Mouse (Mus musculus): ENCODE results near the gene Suclg2. TPM values are rescaled to one million over a fixed set of nuclear protein-coding genes. Genes with fewer than 3 reads are reported as not detected.

Suclg2 gene
- total and polyA plus RNA-seq, 2 experiments from 2014 or later, result 79.5 to 105 TPM

GRCm38 (mm10) chr6:95515721-95516120, 202.9 kb downstream of the Suclg2 start:
- DNase-seq (ENCODE audit: low spot score) (no peak), ATAC-seq (ENCODE audit: insufficient read depth, low read depth) (no peak)
- no peak overlapping the region for H3K4me3 ChIP-seq (ENCODE audit: low read depth, low read length)
- no peak overlapping the region for H3K27ac ChIP-seq (ENCODE audit: low read depth)
- no peaks in the 10 kb centered on the region for H3K4me1 ChIP-seq (ENCODE audit: control insufficient read depth, insufficient read depth)
- H3K9me3 ChIP-seq (replicated peaks; ENCODE audit: control insufficient read depth, low read length), result no peaks in the 10 kb centered on the region; the same call in 1 of the 2 replicates
- no peak for TF ChIP-seq CTCF (IDR thresholded peaks at IDR 0.05; ENCODE audit: low read depth)
- no peak for TF ChIP-seq EP300 (IDR thresholded peaks at IDR 0.05; ENCODE audit: low read depth)
- 82% methylated on average over 5 of the region's 5 CpGs for WGBS
- H3K4me2 ChIP-seq (ENCODE audit: low read depth, low read length), result no peak overlapping the region
- H3K36me3 ChIP-seq (replicated peaks; ENCODE audit: control insufficient read depth, insufficient read depth, low read length), result no peaks in the 10 kb centered on the region
- H3K27me3 ChIP-seq (ENCODE audit: control insufficient read depth, insufficient read depth, low read length), result no peaks in the 10 kb centered on the region
- H3K9ac ChIP-seq (replicated peaks; ENCODE audit: low read depth, low read length), result no peak overlapping the region

GRCm38 (mm10) chr6:95514726-95515125, 203.9 kb downstream of the Suclg2 start:
- Histone ChIP-seq H3K9me3 (replicated peaks; ENCODE audit: control insufficient read depth, low read length) (no peaks in the 10 kb centered on the region; the same call in 1 of the 2 replicates), H3K4me2 (ENCODE audit: low read depth, low read length) (no peak overlapping the region), H3K4me1 (ENCODE audit: control insufficient read depth, insufficient read depth) (no peaks in the 10 kb centered on the region), H3K27me3 (ENCODE audit: control insufficient read depth, insufficient read depth, low read length) (no peaks in the 10 kb centered on the region), H3K9ac (replicated peaks; ENCODE audit: low read depth, low read length) (no peak overlapping the region), H3K4me3 (ENCODE audit: low read depth, low read length) (no peak overlapping the region), H3K27ac (ENCODE audit: low read depth) (no peak overlapping the region), H3K36me3 (replicated peaks; ENCODE audit: control insufficient read depth, insufficient read depth, low read length) (no peaks in the 10 kb centered on the region)
- 77% methylated on average over 10 of the region's 10 CpGs for WGBS
- DNase-seq (ENCODE audit: low spot score) (no peak), ATAC-seq (ENCODE audit: insufficient read depth, low read depth) (no peak)
- TF ChIP-seq CTCF (IDR thresholded peaks at IDR 0.05; ENCODE audit: low read depth), result no peak
- TF ChIP-seq EP300 (IDR thresholded peaks at IDR 0.05; ENCODE audit: low read depth), result no peak

DNA sequence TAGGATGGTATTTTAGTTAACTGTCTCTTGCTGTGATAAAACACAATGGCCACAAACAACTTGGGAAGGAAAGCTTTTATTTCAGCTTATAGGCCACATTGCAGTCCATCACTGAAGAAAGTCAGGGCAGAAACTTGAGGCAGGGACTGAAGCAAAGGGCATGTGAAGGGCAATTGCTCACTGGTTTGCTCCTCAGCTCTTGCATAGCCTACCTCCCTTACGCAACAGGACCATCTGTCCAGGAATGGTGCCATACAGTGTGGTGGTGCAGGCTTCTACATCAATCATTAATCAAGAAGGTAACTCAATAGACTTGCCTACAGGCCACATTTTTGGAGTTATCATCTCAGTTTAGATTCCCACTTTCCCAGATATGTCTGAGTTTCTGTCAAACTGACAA, 206.9 kb downstream of the Suclg2 start:
- Histone ChIP-seq H3K27ac (ENCODE audit: low read depth) (no peak overlapping the region), H3K4me3 (ENCODE audit: low read depth, low read length) (no peak overlapping the region), H3K9ac (replicated peaks; ENCODE audit: low read depth, low read length) (no peak overlapping the region), H3K9me3 (replicated peaks; ENCODE audit: control insufficient read depth, low read length) (peaks cover 2% of the 10 kb centered on the region; the same call in 1 of the 2 replicates), H3K4me1 (ENCODE audit: control insufficient read depth, insufficient read depth) (no peaks in the 10 kb centered on the region), H3K36me3 (replicated peaks; ENCODE audit: control insufficient read depth, insufficient read depth, low read length) (no peaks in the 10 kb centered on the region), H3K4me2 (ENCODE audit: low read depth, low read length) (no peak overlapping the region), H3K27me3 (ENCODE audit: control insufficient read depth, insufficient read depth, low read length) (no peaks in the 10 kb centered on the region)
- ATAC-seq (ENCODE audit: insufficient read depth, low read depth) (no peak), DNase-seq (ENCODE audit: low spot score) (no peak)
- TF ChIP-seq CTCF (IDR thresholded peaks at IDR 0.05; ENCODE audit: low read depth), result no peak
- no peak for TF ChIP-seq EP300 (IDR thresholded peaks at IDR 0.05; ENCODE audit: low read depth)
- WGBS, result 88% methylated on average over 1 of the region's 1 CpGs

DNA sequence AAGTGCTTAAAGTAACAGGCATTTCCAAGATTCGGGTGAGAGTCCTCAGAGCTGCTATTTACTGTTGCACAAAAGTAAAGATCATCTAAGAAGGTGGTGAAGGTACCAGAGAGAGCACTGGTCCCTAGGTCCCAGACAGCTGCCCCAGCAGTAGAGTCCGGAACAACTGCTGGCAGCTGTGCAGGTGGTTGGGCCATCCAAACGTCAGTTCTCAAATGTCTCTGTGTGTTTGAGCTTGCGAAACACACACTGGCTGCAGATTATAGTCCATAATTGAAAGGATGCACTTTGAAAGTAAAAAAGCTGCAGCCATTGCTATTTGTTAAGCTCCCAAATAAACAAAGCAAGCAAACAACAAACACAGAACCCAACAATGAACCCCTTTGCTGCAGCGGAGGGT, 217.8 kb downstream of the Suclg2 start:
- H3K9me3 ChIP-seq (replicated peaks; ENCODE audit: control insufficient read depth, low read length), result no peaks in the 10 kb centered on the region
- no peak overlapping the region for H3K4me3 ChIP-seq (ENCODE audit: low read depth, low read length)
- ATAC-seq (ENCODE audit: insufficient read depth, low read depth), result no peak
- no peak overlapping the region for H3K27ac ChIP-seq (ENCODE audit: low read depth)
- TF ChIP-seq EP300 (IDR thresholded peaks at IDR 0.05; ENCODE audit: low read depth), result no peak
- no peak for TF ChIP-seq CTCF (IDR thresholded peaks at IDR 0.05; ENCODE audit: low read depth)
- no peaks in the 10 kb centered on the region for H3K27me3 ChIP-seq (ENCODE audit: control insufficient read depth, insufficient read depth, low read length)
- H3K36me3 ChIP-seq (replicated peaks; ENCODE audit: control insufficient read depth, insufficient read depth, low read length), result no peaks in the 10 kb centered on the region; the same call in 1 of the 2 replicates
- WGBS, result 74% methylated on average over 5 of the region's 5 CpGs
- H3K9ac ChIP-seq (replicated peaks; ENCODE audit: low read depth, low read length), result no peak overlapping the region
- no peak overlapping the region for H3K4me2 ChIP-seq (ENCODE audit: low read depth, low read length)
- no peaks in the 10 kb centered on the region for H3K4me1 ChIP-seq (ENCODE audit: control insufficient read depth, insufficient read depth)
- DNase-seq (ENCODE audit: low spot score), result no peak

GRCm38 (mm10) chr6:95499639-95500038, 219.0 kb downstream of the Suclg2 start:
- no peaks in the 10 kb centered on the region for H3K4me1 ChIP-seq (ENCODE audit: control insufficient read depth, insufficient read depth)
- DNase-seq (ENCODE audit: low spot score) (no peak), ATAC-seq (ENCODE audit: insufficient read depth, low read depth) (no peak)
- H3K9ac ChIP-seq (replicated peaks; ENCODE audit: low read depth, low read length), result no peak overlapping the region
- TF ChIP-seq CTCF (IDR thresholded peaks at IDR 0.05; ENCODE audit: low read depth), result no peak
- no peak for TF ChIP-seq EP300 (IDR thresholded peaks at IDR 0.05; ENCODE audit: low read depth)
- H3K27ac ChIP-seq (ENCODE audit: low read depth), result no peak overlapping the region
- no peaks in the 10 kb centered on the region for H3K9me3 ChIP-seq (replicated peaks; ENCODE audit: control insufficient read depth, low read length)
- H3K36me3 ChIP-seq (replicated peaks; ENCODE audit: control insufficient read depth, insufficient read depth, low read length), result no peaks in the 10 kb centered on the region; the same call in 1 of the 2 replicates
- H3K27me3 ChIP-seq (ENCODE audit: control insufficient read depth, insufficient read depth, low read length), result no peaks in the 10 kb centered on the region
- H3K4me2 ChIP-seq (ENCODE audit: low read depth, low read length), result no peak overlapping the region
- WGBS, result 83% methylated on average over 5 of the region's 5 CpGs
- no peak overlapping the region for H3K4me3 ChIP-seq (ENCODE audit: low read depth, low read length)

Data from heart, postnatal 0 days (tissue).